Mouse (Mus musculus) ES-CJ7 (cell line): ENCODE data around the gene Slc9a9.

ENCODE experiments used
- DNase-seq: peaks from one replicate; pipeline ENCODE4 v3.0.0; 2011; ENCODE audit warnings: low read depth, low spot score

Slc9a9 gene

GRCm38 (mm10) chr9:95192901-95193532 lies 523.3 kb downstream of the Slc9a9 start:
- no peak for DNase-seq

GRCm38 (mm10) chr9:95193672-95194071 lies 524.0 kb downstream of the Slc9a9 start:
- DNase-seq, result no peak

DNA sequence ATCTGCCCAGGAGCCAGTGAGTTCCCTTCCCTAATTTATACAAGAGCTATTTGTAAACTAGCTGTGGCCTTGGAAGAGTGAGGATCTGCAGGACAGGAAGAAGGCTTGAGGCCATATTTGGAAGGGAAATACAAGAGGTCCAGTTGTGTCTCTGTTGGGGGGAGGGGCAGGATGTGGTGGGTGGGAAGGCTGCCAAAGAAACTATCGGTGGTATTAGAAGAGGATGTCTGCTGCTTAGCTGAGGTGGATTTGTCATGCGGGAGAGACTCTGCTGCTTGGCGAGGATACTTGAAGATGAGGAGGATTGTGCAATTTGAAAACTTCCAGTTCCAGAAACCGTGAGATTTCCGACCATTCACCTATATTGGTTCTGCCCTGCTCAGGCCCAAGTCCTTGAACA lies 524.4 kb downstream of the Slc9a9 start:
- no peak for DNase-seq

DNA sequence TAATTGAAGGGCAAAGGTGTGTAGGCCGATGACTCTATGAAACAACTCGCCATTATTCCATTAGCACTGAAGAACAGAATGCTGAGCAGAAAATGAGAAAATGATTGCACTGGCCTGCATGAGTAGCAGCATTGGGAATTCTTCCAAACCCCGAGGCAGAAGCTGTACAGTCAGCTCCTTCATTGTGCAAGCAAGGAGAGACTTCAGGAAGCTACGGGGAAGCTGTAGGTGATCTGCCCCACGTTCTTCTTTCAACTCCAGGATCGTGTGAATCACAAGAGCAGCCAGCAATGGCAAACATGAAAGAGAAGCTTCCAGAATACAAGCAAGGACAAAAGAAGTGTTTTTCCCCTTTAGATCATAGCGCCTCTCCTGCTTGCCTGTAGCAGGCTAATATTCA lies 538.0 kb downstream of the Slc9a9 start:
- no peak for DNase-seq

DNA sequence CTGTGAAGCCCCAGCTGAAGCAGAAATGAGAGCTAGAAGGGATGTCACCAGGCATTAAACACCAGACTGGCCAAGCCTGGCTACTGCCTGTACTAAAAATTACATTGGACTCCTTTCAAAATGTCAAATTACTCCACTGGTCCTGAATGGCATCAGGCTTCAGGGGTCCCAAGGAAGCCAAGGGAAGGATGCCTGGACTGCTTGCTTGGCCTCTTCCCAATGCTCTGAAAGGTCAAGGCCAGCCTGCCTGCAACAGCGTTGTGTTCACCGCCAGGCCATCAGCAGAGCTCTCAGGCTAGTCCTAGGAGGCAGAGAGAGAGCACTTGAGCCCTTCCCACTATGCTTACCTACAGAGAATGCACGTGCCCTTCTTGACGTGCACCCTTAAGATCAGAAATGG lies 539.0 kb downstream of the Slc9a9 start:
- DNase-seq, result no peak

DNA sequence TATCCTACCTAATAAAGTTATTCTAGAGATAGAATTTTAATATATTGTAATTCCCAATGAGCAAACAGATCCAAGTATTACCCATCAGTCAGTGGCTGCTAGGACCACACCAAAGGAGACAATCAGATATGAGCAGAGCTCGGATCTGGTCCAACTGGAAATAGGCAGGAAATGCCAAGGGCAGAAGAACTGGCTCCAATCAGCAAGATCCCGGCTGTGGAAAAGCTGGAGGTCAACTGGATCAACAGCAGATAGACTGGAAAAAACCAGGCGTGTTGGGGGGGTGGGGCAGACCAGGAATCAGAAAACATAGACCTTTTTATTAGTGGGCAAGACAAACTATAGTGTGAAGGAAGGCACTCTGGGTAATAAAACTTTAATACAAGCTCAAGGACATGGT lies 550.3 kb downstream of the Slc9a9 start:
- DNase-seq, result no peak

DNA sequence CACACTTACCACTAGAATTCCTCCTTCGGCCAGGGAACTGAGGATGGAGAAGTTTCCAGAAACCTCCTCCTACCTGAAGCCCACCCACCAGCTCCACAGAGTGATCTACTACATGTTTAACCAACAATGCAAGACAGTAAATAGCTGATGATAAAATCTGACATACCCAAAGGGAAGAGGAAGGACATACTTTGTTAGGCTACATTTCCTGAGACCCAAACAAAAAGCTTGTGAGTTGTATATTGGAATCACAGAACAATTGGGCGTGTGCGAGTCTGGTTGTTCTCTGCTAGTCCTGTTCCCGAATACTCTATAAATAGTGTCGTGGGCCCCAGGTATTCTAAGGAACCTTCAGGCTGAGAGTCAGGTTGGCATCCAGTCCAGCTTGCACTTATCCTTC lies 551.6 kb downstream of the Slc9a9 start:
- no peak for DNase-seq

DNA sequence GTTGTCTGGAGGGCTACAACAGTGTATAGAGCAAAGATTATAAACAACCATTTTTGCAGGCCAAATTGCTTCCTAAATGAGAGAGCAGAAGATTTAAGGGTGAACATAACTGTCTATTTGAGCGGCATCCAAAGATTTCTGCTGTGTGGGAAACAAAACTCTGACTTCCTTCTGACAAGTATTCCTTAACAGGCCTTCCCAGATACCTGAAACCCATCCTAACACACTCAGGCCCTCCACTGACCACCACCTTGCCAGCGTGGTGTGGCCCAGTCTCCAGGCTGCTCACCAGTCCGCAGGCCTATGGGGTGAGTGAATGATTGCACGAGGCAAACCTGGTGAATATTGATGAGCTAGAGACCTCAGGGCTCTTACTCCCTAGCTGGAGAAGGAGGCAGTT lies 557.3 kb downstream of the Slc9a9 start:
- no peak for DNase-seq

DNA sequence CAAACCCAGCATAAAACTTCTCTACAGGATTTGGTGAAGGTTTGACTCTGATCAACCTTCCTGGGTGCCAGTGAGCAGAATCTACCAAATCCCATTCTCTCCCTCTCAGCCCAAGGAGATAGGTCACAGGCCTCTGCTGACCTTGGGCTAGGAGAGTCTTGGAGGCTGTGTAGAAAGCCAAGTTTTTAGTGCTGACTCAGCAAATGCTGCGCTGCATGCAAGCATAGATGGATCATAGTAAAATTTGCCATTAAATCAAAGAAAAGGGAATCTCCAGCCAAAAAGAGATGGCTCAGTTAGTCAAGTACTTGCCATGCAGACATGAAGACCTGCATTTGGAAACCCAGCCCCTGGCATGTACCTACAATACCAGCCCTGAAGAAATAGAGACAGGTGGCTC lies 558.4 kb downstream of the Slc9a9 start:
- DNase-seq, result no peak

DNA sequence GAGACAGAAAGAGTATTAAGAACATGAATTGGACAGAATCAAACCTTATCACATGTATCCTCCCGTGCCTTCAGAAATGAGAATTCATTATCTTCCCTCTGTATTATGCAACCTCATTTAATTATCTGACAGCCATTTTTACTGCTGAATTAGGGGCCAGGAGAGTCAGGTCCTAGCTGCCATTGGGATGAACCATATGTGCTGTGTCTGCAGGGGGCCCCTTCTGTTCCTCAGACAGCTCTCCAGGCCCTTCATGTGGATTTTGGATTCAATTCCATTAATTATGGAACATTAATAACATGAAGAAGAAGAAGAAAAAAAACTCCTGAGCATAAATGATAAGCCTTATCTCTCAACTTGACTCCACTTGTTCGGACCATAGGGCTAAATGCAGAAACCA lies 559.4 kb downstream of the Slc9a9 start:
- no peak for DNase-seq

DNA sequence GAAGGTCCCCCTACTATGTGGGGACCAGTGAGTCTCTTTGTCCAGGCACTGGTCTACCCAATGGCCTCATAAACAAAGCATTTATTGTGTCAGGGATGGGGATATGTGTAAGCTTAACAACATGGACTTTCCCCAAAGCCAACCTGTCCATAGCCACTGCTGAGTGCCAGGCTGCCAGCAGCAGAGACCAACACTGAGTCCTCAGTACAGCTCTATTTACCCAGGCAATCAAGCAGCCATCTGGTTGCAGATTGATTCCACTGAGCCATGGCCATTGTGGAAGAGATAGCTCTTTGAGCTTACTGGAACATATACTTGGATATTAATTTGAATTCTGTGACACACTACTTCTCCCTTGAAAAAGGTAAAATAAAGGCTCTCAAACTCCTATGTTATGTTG lies 570.2 kb downstream of the Slc9a9 start:
- no peak for DNase-seq

- no peak for DNase-seq
Observed at GRCm38 (mm10) chr9:95242628-95243195, 573.0 kb downstream of the Slc9a9 start.

GRCm38 (mm10) chr9:95254162-95254561 lies 584.5 kb downstream of the Slc9a9 start:
- DNase-seq, result no peak

- DNase-seq, result no peak
Observed at GRCm38 (mm10) chr9:95255844-95256243, 586.1 kb downstream of the Slc9a9 start.

- DNase-seq, result no peak
Observed at GRCm38 (mm10) chr9:95256680-95257316, 587.1 kb downstream of the Slc9a9 start.

DNA sequence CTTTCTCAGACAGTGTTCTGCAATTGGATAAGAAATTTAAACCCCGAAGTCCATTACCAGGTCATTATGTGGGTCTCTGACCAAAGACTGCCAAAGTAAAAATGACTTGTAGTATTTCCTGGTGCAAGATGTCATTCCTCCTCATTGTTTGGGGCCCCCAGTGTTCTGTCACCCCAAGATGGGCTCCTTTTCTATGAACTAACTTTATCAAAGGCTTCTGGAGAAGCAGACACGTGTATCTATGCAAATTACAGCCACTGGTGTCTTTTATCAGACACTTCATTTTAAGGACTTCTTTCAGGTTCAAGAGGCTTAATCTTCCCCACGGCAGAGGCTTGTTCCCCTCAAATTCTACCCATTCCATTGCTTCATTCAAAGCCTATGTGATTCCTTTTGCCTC lies 593.1 kb downstream of the Slc9a9 start:
- no peak for DNase-seq

- DNase-seq, result no peak
Observed at GRCm38 (mm10) chr9:95263867-95264509, 594.3 kb downstream of the Slc9a9 start.

- DNase-seq, result no peak
Observed at GRCm38 (mm10) chr9:95266179-95266578, 596.5 kb downstream of the Slc9a9 start.

- DNase-seq, result no peak
Observed at GRCm38 (mm10) chr9:95266924-95267323, 597.2 kb downstream of the Slc9a9 start.

GRCm38 (mm10) chr9:95279590-95280344 lies 610.1 kb downstream of the Slc9a9 start:
- DNase-seq, result no peak
